Mouse (Mus musculus): ENCODE data around the gene Clec4a1. TPM values are rescaled to one million over a fixed set of nuclear protein-coding genes. Genes with fewer than 3 reads are reported as not detected.

Clec4a1 gene
- total and polyA plus RNA-seq, 3 experiments = 0.30 TPM; not detected in 2

GRCm38 (mm10) chr6:122969048-122969447 is 47.4 kb downstream of the Clec4a1 start:
- Histone ChIP-seq H3K4me3 (replicated peaks in 1 of 3; ENCODE audit: low read depth in 2 of 3, low read length in 2 of 3, poor library complexity in 1 of 3) (no peak overlapping the region), H3K36me3 (replicated peaks in 1 of 2; ENCODE audit: control insufficient read depth in 1 of 2, insufficient read depth in 1 of 2, low read length in 1 of 2) (no peaks in the 10 kb centered on the region), H3K9me3 (replicated peaks; ENCODE audit: low read length) (no peaks in the 10 kb centered on the region), H3K27ac (ENCODE audit: insufficient read depth, low read depth) (no peak overlapping the region), H3K9ac (ENCODE audit: insufficient read depth, low read depth) (no peak overlapping the region), H3K27me3 (replicated peaks) (peaks cover 3% of the 10 kb centered on the region), H3K4me2 (ENCODE audit: insufficient read depth, low read depth, poor library complexity, severe bottlenecking) (no peak overlapping the region), H3K4me1 (ENCODE audit: control insufficient read depth in 1 of 2, insufficient read depth in 2 of 2) (no peaks in the 10 kb centered on the region), H3K79me2 (replicated peaks; ENCODE audit: control insufficient read depth, extremely low read depth, insufficient read depth, poor library complexity, severe bottlenecking) (no peaks in the 10 kb centered on the region)
- TF ChIP-seq JUND (conservative IDR thresholded peaks at IDR 0.05; ENCODE audit: low read depth, low read length) (no peak), ZKSCAN1 (IDR thresholded peaks at IDR 0.05; ENCODE audit: borderline replicate concordance, low read depth, low read length) (no peak), IRF4 (IDR thresholded peaks at IDR 0.05; ENCODE audit: low read depth, low read length) (no peak), SMC3 (IDR thresholded peaks at IDR 0.05; ENCODE audit: low read depth, low read length) (no peak), CTCF (conservative IDR thresholded peaks at IDR 0.05 in 1 of 2, IDR thresholded peaks at IDR 0.05 in 1 of 2; ENCODE audit: low read depth in 2 of 2, low read length in 2 of 2) (no peak), GABPA (IDR thresholded peaks at IDR 0.05; ENCODE audit: insufficient replicate concordance, low read depth, low read length) (no peak), TCF12 (IDR thresholded peaks at IDR 0.05; ENCODE audit: low read depth, low read length) (no peak), MAX (IDR thresholded peaks at IDR 0.05; ENCODE audit: low read length) (no peak), ZMIZ1 (IDR thresholded peaks at IDR 0.05; ENCODE audit: low read depth, low read length) (no peak), HCFC1 (IDR thresholded peaks at IDR 0.05; ENCODE audit: low read depth, low read length) (no peak), RCOR1 (conservative IDR thresholded peaks at IDR 0.05; ENCODE audit: low read depth, low read length) (no peak), RAD21 (IDR thresholded peaks at IDR 0.05; ENCODE audit: low read depth, low read length) (no peak), EP300 (IDR thresholded peaks at IDR 0.05; ENCODE audit: low read length) (no peak), E2F4 (IDR thresholded peaks at IDR 0.05; ENCODE audit: insufficient replicate concordance, low read depth, low read length) (no peak), ETS1 (conservative IDR thresholded peaks at IDR 0.05; ENCODE audit: low read depth, low read length) (no peak), ELF1 (IDR thresholded peaks at IDR 0.05; ENCODE audit: low read depth, low read length) (no peak), USF1 (IDR thresholded peaks at IDR 0.05; ENCODE audit: low read depth, low read length) (no peak), TBP (conservative IDR thresholded peaks at IDR 0.05; ENCODE audit: low read depth, low read length) (no peak), KAT2A (IDR thresholded peaks at IDR 0.05; ENCODE audit: insufficient replicate concordance, low read length) (no peak), POLR2A (IDR thresholded peaks at IDR 0.05; ENCODE audit: low read depth, low read length) (no peak)
- in situ Hi-C loops (cut with MboI; ENCODE audit: low pct_ligation_motif_present, low pct_unique_long_range_greater_than_20kb, low sequenced_read_pairs) = no loop called here
- DNase-seq (ENCODE audit: extremely low read depth) = no peak
- dilution Hi-C loops (cut with MboI; ENCODE audit: extremely low pct_ligation_motif_present, extremely low pct_unique_long_range_greater_than_20kb, low sequenced_read_pairs) = no loop called here

Other genes with a start within 250 kb of the Clec4a1 start
- gene Nanog, start 214.4 kb upstream of the Clec4a1 start, total RNA-seq (2012; rRNA removed) = not detected in 2 replicates
- gene Nanog, start 214.4 kb upstream of the Clec4a1 start, total RNA-seq (2014; rRNA removed) = not detected in 2 replicates
- 0.12 and 0.27 TPM in 2 replicates for gene Nanog, start 214.4 kb upstream of the Clec4a1 start, polyA plus RNA-seq (2012; ENCODE audit: insufficient read length, low read depth)
- gene Slc2a3, start 120.2 kb upstream of the Clec4a1 start, total RNA-seq (2012; rRNA removed) = 27.8 and 38.3 TPM in 2 replicates
- 29.7 and 32.4 TPM in 2 replicates for gene Slc2a3, start 120.2 kb upstream of the Clec4a1 start, total RNA-seq (2014; rRNA removed)
- gene Slc2a3, start 120.2 kb upstream of the Clec4a1 start, polyA plus RNA-seq (2012; ENCODE audit: insufficient read length, low read depth) = 23.7 and 28.8 TPM in 2 replicates
- gene Foxj2, start 101.9 kb upstream of the Clec4a1 start, total RNA-seq (2012; rRNA removed) = 2.5 and 2.7 TPM in 2 replicates
- gene Foxj2, start 101.9 kb upstream of the Clec4a1 start, total RNA-seq (2014; rRNA removed) = 1.8 and 1.9 TPM in 2 replicates
- 4.6 and 5.4 TPM in 2 replicates for gene Foxj2, start 101.9 kb upstream of the Clec4a1 start, polyA plus RNA-seq (2012; ENCODE audit: insufficient read length, low read depth)
- gene C3ar1, start 65.7 kb upstream of the Clec4a1 start, total RNA-seq (2012; rRNA removed) = 0.89 and 1.1 TPM in 2 replicates
- 1.4 and 1.6 TPM in 2 replicates for gene C3ar1, start 65.7 kb upstream of the Clec4a1 start, total RNA-seq (2014; rRNA removed)
- 4.7 TPM in 2 replicates for gene C3ar1, start 65.7 kb upstream of the Clec4a1 start, polyA plus RNA-seq (2012; ENCODE audit: insufficient read length, low read depth)
- 12.7 and 12.9 TPM in 2 replicates for gene Necap1, start 47.4 kb upstream of the Clec4a1 start, total RNA-seq (2012; rRNA removed)
- 29.5 and 30.6 TPM in 2 replicates for gene Necap1, start 47.4 kb upstream of the Clec4a1 start, total RNA-seq (2014; rRNA removed)
- 26.9 and 29.2 TPM in 2 replicates for gene Necap1, start 47.4 kb upstream of the Clec4a1 start, polyA plus RNA-seq (2012; ENCODE audit: insufficient read length, low read depth)
- not detected in 2 replicates for gene Clec4a3, start 30.7 kb downstream of the Clec4a1 start, total RNA-seq (2012; rRNA removed)
- not detected in 2 replicates for gene Clec4a3, start 30.7 kb downstream of the Clec4a1 start, total RNA-seq (2014; rRNA removed)
- gene Clec4a3, start 30.7 kb downstream of the Clec4a1 start, polyA plus RNA-seq (2012; ENCODE audit: insufficient read length, low read depth) = not detected in 2 replicates
- gene Clec4a4, start 68.5 kb downstream of the Clec4a1 start, total RNA-seq (2012; rRNA removed) = not detected in 2 replicates
- gene Clec4a4, start 68.5 kb downstream of the Clec4a1 start, total RNA-seq (2014; rRNA removed) = not detected in 2 replicates
- not detected in 2 replicates for gene Clec4a4, start 68.5 kb downstream of the Clec4a1 start, polyA plus RNA-seq (2012; ENCODE audit: insufficient read length, low read depth)
- not detected in 2 replicates for gene Clec4b1, start 128.1 kb downstream of the Clec4a1 start, total RNA-seq (2012; rRNA removed)
- gene Clec4b1, start 128.1 kb downstream of the Clec4a1 start, total RNA-seq (2014; rRNA removed) = not detected in 2 replicates
- gene Clec4b1, start 128.1 kb downstream of the Clec4a1 start, polyA plus RNA-seq (2012; ENCODE audit: insufficient read length, low read depth) = not detected in 2 replicates
- not detected in 2 replicates for gene Clec4a2, start 184.6 kb downstream of the Clec4a1 start, total RNA-seq (2012; rRNA removed)
- gene Clec4a2, start 184.6 kb downstream of the Clec4a1 start, total RNA-seq (2014; rRNA removed) = not detected in 2 replicates
- not detected in 2 replicates for gene Clec4a2, start 184.6 kb downstream of the Clec4a1 start, polyA plus RNA-seq (2012; ENCODE audit: insufficient read length, low read depth)